Mouse (Mus musculus): ENCODE measurements around the gene Schip1.

Schip1 gene

GRCm38 (mm10) chr3:68558744-68559143, 494.1 kb downstream of the Schip1 start:
- no peak for DNase-seq (ENCODE audit: low spot score)

- no peak for DNase-seq (ENCODE audit: low spot score)
Measured at GRCm38 (mm10) chr3:68560057-68560456, 495.5 kb downstream of the Schip1 start.

GRCm38 (mm10) chr3:68562838-68563237, 498.2 kb downstream of the Schip1 start:
- DNase-seq (ENCODE audit: low spot score) = no peak

- DNase-seq (ENCODE audit: low spot score) = no peak
Measured at GRCm38 (mm10) chr3:68563922-68564321, 499.3 kb downstream of the Schip1 start.

GRCm38 (mm10) chr3:68564978-68565674, 500.5 kb downstream of the Schip1 start:
- no peak for DNase-seq (ENCODE audit: low spot score)

GRCm38 (mm10) chr3:68565675-68566055, 501.1 kb downstream of the Schip1 start:
- DNase-seq (ENCODE audit: low spot score) = no peak

GRCm38 (mm10) chr3:68567581-68567980, 503.0 kb downstream of the Schip1 start:
- DNase-seq (ENCODE audit: low spot score) = no peak

GRCm38 (mm10) chr3:68568149-68568548, 503.5 kb downstream of the Schip1 start:
- DNase-seq (ENCODE audit: low spot score) = no peak

- no peak for DNase-seq (ENCODE audit: low spot score)
Measured at GRCm38 (mm10) chr3:68568716-68569115, 504.1 kb downstream of the Schip1 start.

GRCm38 (mm10) chr3:68570319-68570718, 505.7 kb downstream of the Schip1 start:
- DNase-seq (ENCODE audit: low spot score) = no peak

- no peak for DNase-seq (ENCODE audit: low spot score)
Measured at GRCm38 (mm10) chr3:68572249-68573225, 507.9 kb downstream of the Schip1 start.

GRCm38 (mm10) chr3:68573226-68573624, 508.6 kb downstream of the Schip1 start:
- no peak for DNase-seq (ENCODE audit: low spot score)

- DNase-seq (ENCODE audit: low spot score) = no peak
Measured at GRCm38 (mm10) chr3:68574097-68574496, 509.5 kb downstream of the Schip1 start.

- no peak for DNase-seq (ENCODE audit: low spot score)
Measured at GRCm38 (mm10) chr3:68574565-68574964, 510.0 kb downstream of the Schip1 start.

- DNase-seq (ENCODE audit: low spot score) = no peak
Measured at GRCm38 (mm10) chr3:68575636-68576340, 511.2 kb downstream of the Schip1 start.

GRCm38 (mm10) chr3:68576431-68576830, 511.8 kb downstream of the Schip1 start:
- no peak for DNase-seq (ENCODE audit: low spot score)

GRCm38 (mm10) chr3:68576948-68577347, 512.3 kb downstream of the Schip1 start:
- no peak for DNase-seq (ENCODE audit: low spot score)

- no peak for DNase-seq (ENCODE audit: low spot score)
Measured at GRCm38 (mm10) chr3:68581591-68581990, 517.0 kb downstream of the Schip1 start.

GRCm38 (mm10) chr3:68582103-68582740, 517.6 kb downstream of the Schip1 start:
- no peak for DNase-seq (ENCODE audit: low spot score)

GRCm38 (mm10) chr3:68583031-68583693, 518.6 kb downstream of the Schip1 start:
- no peak for DNase-seq (ENCODE audit: low spot score)

- no peak for DNase-seq (ENCODE audit: low spot score)
Measured at GRCm38 (mm10) chr3:68583771-68584511, 519.3 kb downstream of the Schip1 start.
